Mouse (Mus musculus) ES-E14 (cell line): ENCODE data around the gene Tdrkh. TPM values are rescaled to one million over a fixed set of nuclear protein-coding genes. Genes with fewer than 3 reads are reported as not detected.

Source experiments
- DNase-seq: peaks from one replicate; pipeline ENCODE4 v3.0.0-alpha.2; 2013; ENCODE audit warnings: low read depth, low spot score
- H3K27ac ChIP-seq: 2 replicates; pipeline ENCODE4 v1.5.1; 2012; ENCODE audit warnings: low read depth, mild to moderate bottlenecking, low read length, moderate library complexity, mixed read lengths; ENCODE audit not compliant: poor library complexity, insufficient read depth, severe bottlenecking
- H3K36me3 ChIP-seq: 2 replicates; pipeline ENCODE4 v1.6.1; 2012; ENCODE audit warnings: mild to moderate bottlenecking, low read length, moderate library complexity, mixed read lengths; ENCODE audit not compliant: control insufficient read depth, poor library complexity, insufficient read depth, severe bottlenecking
- H3K4me1 ChIP-seq, 2 experiments: fragments of 150-350 bp in 1 of 2; sonication (generic) in 1 of 2; 2 replicates each; pipeline ENCODE4 v1.6.1; 2012; ENCODE audit warnings: low read length in 2 of 2, mild to moderate bottlenecking in 1 of 2, mixed read lengths in 1 of 2; ENCODE audit not compliant: control insufficient read depth in 2 of 2, insufficient read depth in 2 of 2, poor library complexity in 1 of 2
- H3K4me3 ChIP-seq, 2 experiments: fragments of 150-350 bp in 1 of 2; sonication (generic) in 1 of 2; 2 replicates each; pipeline ENCODE4 v1.5.1; 2012; ENCODE audit warnings: low read length in 2 of 2, low read depth in 1 of 2, mild to moderate bottlenecking in 1 of 2, mixed read lengths in 1 of 2; ENCODE audit not compliant: insufficient read depth in 1 of 2, poor library complexity in 1 of 2, severe bottlenecking in 1 of 2
- H3K9ac ChIP-seq: 2 replicates; pipeline ENCODE4 v1.6.1; 2012; ENCODE audit warnings: low read depth, mild to moderate bottlenecking, low read length, mixed read lengths; ENCODE audit not compliant: poor library complexity, insufficient read depth, severe bottlenecking
- H3K9me3 ChIP-seq: fragments of 150-350 bp; sonication (generic); 2 replicates; pipeline ENCODE4 v1.6.1; 2012; ENCODE audit warnings: low read depth, mild to moderate bottlenecking, low read length; ENCODE audit not compliant: control insufficient read depth, insufficient read depth
- CHD2 ChIP-seq: IDR thresholded peaks from 2 replicates; pipeline ENCODE4 v1.6.1; 2014; ENCODE audit warnings: mild to moderate bottlenecking, low read depth, low read length, inconsistent platforms
- HCFC1 ChIP-seq: IDR thresholded peaks from 2 replicates; pipeline ENCODE4 v1.6.1; 2012; ENCODE audit warnings: low read length, inconsistent platforms, borderline replicate concordance; ENCODE audit not compliant: insufficient read depth
- MAFK ChIP-seq: IDR thresholded peaks from 2 replicates; pipeline ENCODE4 v1.6.1; 2014; ENCODE audit warnings: mild to moderate bottlenecking, low read depth, low read length, inconsistent platforms; ENCODE audit not compliant: insufficient read depth
- ZC3H11A ChIP-seq: IDR thresholded peaks from 2 replicates; pipeline ENCODE4 v1.6.1; 2012; ENCODE audit warnings: low read depth, mild to moderate bottlenecking, inconsistent platforms, low read length, borderline replicate concordance
- ZNF384 ChIP-seq: IDR thresholded peaks from 2 replicates; pipeline ENCODE4 v1.6.1; 2012; ENCODE audit warnings: low read depth, low read length, inconsistent platforms
- in situ Hi-C, 2 experiments: fragments of 600-800 bp; cut with MboI; formaldehyde crosslinking; loops; one replicate each; pipeline ENCODE4 v1.15.1; 2025; ENCODE audit warnings: low sequenced_read_pairs in 2 of 2, inconsistent platforms in 1 of 2; ENCODE audit not compliant: unreplicated experiment in 2 of 2
- total RNA-seq: library from RNA; depleted of rRNA; stranded (reverse); fragments of 300-350 nt; gene quantifications from 2 replicates; pipeline ENCODE4 v1.2.3, GENCODE M21; 2012

The Tdrkh gene
- total RNA-seq, 1 experiment = 3.4 TPM

DNA sequence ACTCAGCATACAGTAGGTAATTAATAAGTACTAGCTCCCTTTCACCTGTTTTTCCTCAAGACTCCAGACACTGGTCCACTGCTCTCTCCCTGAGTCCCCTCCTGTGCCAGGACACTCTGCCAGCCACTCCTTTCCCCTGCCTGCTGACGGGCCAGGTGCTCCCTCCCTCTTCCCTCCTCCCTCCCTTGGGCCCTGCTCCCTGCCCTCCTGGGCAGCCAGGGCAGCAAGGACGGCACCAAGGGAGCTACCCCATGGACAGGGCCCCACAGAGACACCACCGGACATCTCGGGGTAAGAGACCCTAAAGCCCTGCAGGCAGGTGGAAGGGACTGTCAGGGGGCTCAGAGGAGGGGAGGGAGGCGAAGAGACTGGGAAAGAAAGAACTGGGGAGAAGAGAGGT, 40.4 kb upstream of the Tdrkh start, which contains the start of gene Rorc:
TSS of gene Rorc (plus strand) at position 154 of the 400 bp plus-strand sequence.
- no peak for TF ChIP-seq HCFC1
- no peak for TF ChIP-seq CHD2
- no peak for TF ChIP-seq ZNF384
- TF ChIP-seq ZC3H11A = no peak
- no peak for TF ChIP-seq MAFK
- no peak for DNase-seq

GRCm38 (mm10) chr3:94373090-94373489, 40.0 kb upstream of the Tdrkh start:
- TF ChIP-seq HCFC1 (no peak), CHD2 (no peak), ZC3H11A (no peak), ZNF384 (no peak), MAFK (no peak)
- no peak overlapping the region for H3K9ac ChIP-seq
- no peaks in the 10 kb centered on the region for H3K36me3 ChIP-seq
- H3K4me3 ChIP-seq = peak overlapping the region; percentile 43 to 44; a peak in 3 of 4 replicates
- H3K4me1 ChIP-seq = peaks cover 0 to 19% of the 10 kb centered on the region in 2 experiments
- no peak for DNase-seq
- H3K9me3 ChIP-seq = no peaks in the 10 kb centered on the region
- H3K27ac ChIP-seq = no peak overlapping the region
- in situ Hi-C loops = no loop called here

More for the DNA sequence above, 40.4 kb upstream of the Tdrkh start, which contains the start of gene Rorc:
- Histone ChIP-seq H3K9ac (no peak within 1 kb of the TSS), H3K4me3 (peak within 1 kb of the TSS; percentile 43 to 44; a peak in 3 of 4 replicates), H3K27ac (no peak within 1 kb of the TSS), H3K9me3 (no peaks in the 10 kb centered on the region), H3K4me1 (peaks cover 0 to 17% of the 10 kb centered on the region in 2 experiments; a peak in 3 of 4 replicates), H3K36me3 (no peaks in the 10 kb centered on the region)
- in situ Hi-C loops = no loop called here

DNA sequence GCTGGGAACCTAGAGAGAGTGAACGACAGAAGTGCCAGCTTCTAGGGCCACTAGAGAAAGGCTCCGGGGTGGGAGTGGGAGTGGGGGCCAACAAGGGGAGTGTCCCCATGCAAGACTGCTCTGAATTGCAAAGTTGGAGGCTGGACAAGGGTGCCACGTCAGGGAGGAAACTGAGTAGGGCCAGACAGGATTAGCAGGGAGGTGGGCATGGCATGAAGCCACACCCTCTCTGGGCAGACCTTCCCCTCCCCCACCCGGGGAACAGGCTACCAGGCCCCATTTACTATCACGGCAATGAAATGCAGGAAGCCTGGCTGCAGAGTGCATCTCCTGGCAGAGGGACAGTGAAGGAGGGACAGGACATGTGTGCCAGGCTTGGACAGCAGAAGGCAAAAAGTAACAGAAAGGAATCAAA, 39.5 kb upstream of the Tdrkh start:
- in situ Hi-C loops = no loop called here
- no peak overlapping the region for H3K9ac ChIP-seq
- H3K9me3 ChIP-seq = no peaks in the 10 kb centered on the region
- DNase-seq = no peak
- peaks cover 0 to 19% of the 10 kb centered on the region in 2 experiments for H3K4me1 ChIP-seq
- no peak overlapping the region for H3K27ac ChIP-seq
- no peaks in the 10 kb centered on the region for H3K36me3 ChIP-seq
- H3K4me3 ChIP-seq = no peak overlapping the region; a peak in 1 of 4 replicates
- TF ChIP-seq MAFK = no peak
- no peak for TF ChIP-seq HCFC1
- no peak for TF ChIP-seq ZNF384
- no peak for TF ChIP-seq ZC3H11A
- no peak for TF ChIP-seq CHD2

- peaks cover 0 to 19% of the 10 kb centered on the region in 2 experiments for H3K4me1 ChIP-seq
- H3K36me3 ChIP-seq = no peaks in the 10 kb centered on the region
- no peak overlapping the region for H3K27ac ChIP-seq
- no peak overlapping the region for H3K9ac ChIP-seq
- in situ Hi-C loops = no loop called here
- TF ChIP-seq ZNF384 (no peak), MAFK (no peak), ZC3H11A (no peak), HCFC1 (no peak), CHD2 (no peak)
- no peaks in the 10 kb centered on the region for H3K9me3 ChIP-seq
- H3K4me3 ChIP-seq = no peak overlapping the region
- DNase-seq = no peak
Observed at GRCm38 (mm10) chr3:94374636-94375035, 38.4 kb upstream of the Tdrkh start.
